ENCODE assay signal across 15 mouse cellular contexts in the genomic region with DNA sequence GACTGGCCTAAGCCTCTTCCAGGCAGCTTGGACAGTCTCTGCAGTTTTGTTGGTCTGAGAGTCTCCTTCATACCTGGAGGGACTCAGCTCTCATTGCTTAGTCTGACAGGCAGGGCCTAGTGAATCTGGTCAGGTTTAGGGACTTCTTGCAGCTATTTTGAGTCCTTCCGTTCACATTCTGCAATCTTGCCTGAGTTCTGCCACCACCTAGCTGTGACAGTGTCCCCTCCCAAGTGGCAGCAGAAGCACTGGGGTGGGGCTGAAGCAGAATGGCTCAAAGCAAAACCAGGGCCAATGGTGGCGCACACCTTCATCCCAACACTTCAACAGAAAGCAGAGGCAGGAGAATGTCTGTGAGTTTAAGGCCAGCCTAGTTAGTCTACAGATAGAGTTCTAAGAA. TPM values are rescaled to one million over a fixed set of nuclear protein-coding genes. Genes with fewer than 3 reads are reported as not detected.
DNase-seq lines count a peak whose midpoint lies in the region; ATAC-seq and TF ChIP-seq lines count a peak whose summit lies in the region.
"Had no signal": no experiment of that assay in that cellular context is flagged by ENCODE, and none has a peak within 500 bp of the region (broad histone marks: within the 10 kb centered on the region; RNA-seq: fewer than 3 reads in every experiment).

No protein-coding gene starts in this region.

- DNase-seq in heart, adult 11 months, result no peak
- peak; percentile 71 to 72 for DNase-seq in spleen, postnatal 36 days (ENCODE audit: low spot score in 2 of 2)
- no peak for DNase-seq in spleen, postnatal 4 days (ENCODE audit: low spot score in 2 of 2)
- no peak for DNase-seq in stomach, postnatal 0 days (ENCODE audit: low spot score)
- DNase-seq in gastrocnemius, postnatal 10 days, result no peak
- DNase-seq: gastrocnemius, adult 2 months; kidney, adult 9 months; lung, adult 2 months had no signal

- H3K4me3 ChIP-seq in heart, embryonic 13.5 days, result no peak overlapping the region
- H3K4me3 ChIP-seq in liver, embryonic 12.5 days, result no peak overlapping the region
- no peak overlapping the region for H3K4me3 ChIP-seq in stomach, postnatal 0 days (ENCODE audit: low read depth, low read length)
- H3K4me3 ChIP-seq: forebrain, embryonic 12.5 days; gastrocnemius, adult 2 months; hindbrain, embryonic 15.5 days; midbrain, embryonic 10.5 days had no signal

- peak overlapping the region; percentile 37; the same call in 1 of the 2 replicates for H3K9ac ChIP-seq in heart, embryonic 13.5 days
- no peak overlapping the region for H3K9ac ChIP-seq in liver, embryonic 12.5 days
- no peak overlapping the region for H3K9ac ChIP-seq in stomach, postnatal 0 days (ENCODE audit: low read length)
- H3K9ac ChIP-seq: forebrain, embryonic 12.5 days; hindbrain, embryonic 15.5 days had no signal

- WGBS in heart, embryonic 13.5 days, result 67% methylated on average over 2 of the region's 2 CpGs
- WGBS in liver, embryonic 12.5 days (ENCODE audit: insufficient replicate concordance), result 47% methylated on average over 2 of the region's 2 CpGs
- WGBS in stomach, postnatal 0 days, result 81% methylated on average over 2 of the region's 2 CpGs

- no peaks in the 10 kb centered on the region for H3K9me3 ChIP-seq in heart, embryonic 13.5 days
- H3K9me3 ChIP-seq in liver, embryonic 12.5 days (replicated peaks), result 0 out of 2 replicates have a peak, but pooled peaks cover 3% of the 10 kb centered on the region
- no peaks in the 10 kb centered on the region for H3K9me3 ChIP-seq in stomach, postnatal 0 days (ENCODE audit: control insufficient read depth, low read length)
- H3K9me3 ChIP-seq: embryonic facial prominence, embryonic 10.5 days; forebrain, embryonic 12.5 days; hindbrain, embryonic 15.5 days; midbrain, embryonic 10.5 days had no signal

- TF ChIP-seq CTCF in stomach, postnatal 0 days (IDR thresholded peaks at IDR 0.05; ENCODE audit: low read depth), result peak; percentile 15; the same call in 1 of the 2 replicates

- no peaks in the 10 kb centered on the region for H3K36me3 ChIP-seq in heart, embryonic 13.5 days
- H3K36me3 ChIP-seq in liver, embryonic 12.5 days, result peaks cover 5% of the 10 kb centered on the region; the same call in 1 of the 2 replicates
- no peaks in the 10 kb centered on the region for H3K36me3 ChIP-seq in stomach, postnatal 0 days (ENCODE audit: control insufficient read depth, insufficient read depth, low read length)
- H3K36me3 ChIP-seq: embryonic facial prominence, embryonic 10.5 days; forebrain, embryonic 12.5 days; hindbrain, embryonic 15.5 days; midbrain, embryonic 10.5 days had no signal

- H3K27me3 ChIP-seq in heart, embryonic 13.5 days (replicated peaks), result no peaks in the 10 kb centered on the region
- H3K27me3 ChIP-seq in liver, embryonic 12.5 days (replicated peaks), result no peaks in the 10 kb centered on the region
- no peaks in the 10 kb centered on the region for H3K27me3 ChIP-seq in stomach, postnatal 0 days (ENCODE audit: control insufficient read depth, insufficient read depth, low read length)
- H3K27me3 ChIP-seq: forebrain, embryonic 12.5 days; hindbrain, embryonic 15.5 days had no signal

- H3K4me2 ChIP-seq in heart, embryonic 13.5 days, result no peak overlapping the region
- peak overlapping the region; percentile 32 for H3K4me2 ChIP-seq in liver, embryonic 12.5 days
- H3K4me2 ChIP-seq in stomach, postnatal 0 days (replicated peaks; ENCODE audit: low read depth), result no peak overlapping the region
- H3K4me2 ChIP-seq: forebrain, embryonic 12.5 days had no signal

- peaks cover 45% of the 10 kb centered on the region for H3K4me1 ChIP-seq in heart, embryonic 13.5 days
- H3K4me1 ChIP-seq in liver, embryonic 12.5 days, result peaks cover 64% of the 10 kb centered on the region
- 0 out of 2 replicates have a peak, but pooled peaks cover 3% of the 10 kb centered on the region for H3K4me1 ChIP-seq in stomach, postnatal 0 days (replicated peaks; ENCODE audit: control insufficient read depth, insufficient read depth)

- no peak for ATAC-seq in heart, embryonic 13.5 days (ENCODE audit: extremely low read depth, insufficient number of reproducible peaks, low FRiP score, low TSS enrichment)
- no peak for ATAC-seq in liver, embryonic 12.5 days
- no peak for ATAC-seq in stomach, postnatal 0 days (ENCODE audit: low FRiP score, low TSS enrichment)
- ATAC-seq in granulocyte monocyte progenitor cell, adult 5-6 weeks (replicated peaks; ENCODE audit: poor library complexity, severe bottlenecking), result no peak

- peak overlapping the region; percentile 68 for H3K27ac ChIP-seq in heart, embryonic 13.5 days (replicated peaks)
- H3K27ac ChIP-seq in liver, embryonic 12.5 days, result peak overlapping the region; percentile 45; the same call in 1 of the 2 replicates
- no peak overlapping the region for H3K27ac ChIP-seq in stomach, postnatal 0 days (replicated peaks)
- H3K27ac ChIP-seq: embryonic facial prominence, embryonic 10.5 days; forebrain, embryonic 12.5 days; gastrocnemius, adult 2 months; hindbrain, embryonic 15.5 days; midbrain, embryonic 10.5 days had no signal

- no peak for TF ChIP-seq EP300 in stomach, postnatal 0 days (optimal IDR thresholded peaks at IDR 0.05)

RNA-seq across cellular contexts. Expression of a gene that starts 2.8 kb away (rescaled TPM):
- polyA plus RNA-seq in heart, embryonic 13.5 days (2015; fragmentation: Nextera tagmentation; extraction: Ambion mirVana), result 86.6 and 90.0 TPM in 2 replicates
- polyA plus RNA-seq in liver, embryonic 12.5 days (2016; fragmentation: Nextera tagmentation; extraction: Ambion mirVana), result 78.6 and 89.6 TPM in 2 replicates
- 54.2 and 58.8 TPM in 2 replicates for polyA plus RNA-seq in stomach, postnatal 0 days (2015; fragmentation: Nextera tagmentation; extraction: Ambion mirVana)
- 106 and 112 TPM in 2 replicates for total RNA-seq in granulocyte monocyte progenitor cell, adult 5-6 weeks (2014; fragmentation: Nextera tagmentation)
- total RNA-seq in granulocyte monocyte progenitor cell, adult 5-6 weeks (2017), result 40.4 and 56.0 TPM in 2 replicates
- 10 to 100 TPM; 93.7 to 95.9 TPM for total RNA-seq in gastrocnemius, postnatal 10 days (2021)

RNA-seq across cellular contexts. Expression of a gene that starts 59.7 kb away (rescaled TPM):
- polyA plus RNA-seq in heart, embryonic 13.5 days (2015; fragmentation: Nextera tagmentation; extraction: Ambion mirVana), result 34.3 and 39.4 TPM in 2 replicates
- 16.9 and 17.0 TPM in 2 replicates for polyA plus RNA-seq in liver, embryonic 12.5 days (2016; fragmentation: Nextera tagmentation; extraction: Ambion mirVana)
- polyA plus RNA-seq in stomach, postnatal 0 days (2015; fragmentation: Nextera tagmentation; extraction: Ambion mirVana), result 8.2 and 10.0 TPM in 2 replicates
- 17.6 and 33.4 TPM in 2 replicates for total RNA-seq in granulocyte monocyte progenitor cell, adult 5-6 weeks (2014; fragmentation: Nextera tagmentation)
- total RNA-seq in granulocyte monocyte progenitor cell, adult 5-6 weeks (2017), result 9.0 and 17.2 TPM in 2 replicates
- total RNA-seq in gastrocnemius, postnatal 10 days (2021), result 10 to 100 TPM; 55.6 to 60.0 TPM

Comparison
In these comparisons a context has a peak if more than half of its experiments do, and no peak if none do; other contexts are left out.
1. DNase-seq: peak in spleen, postnatal 36 days (2 of 2); none in heart, adult 11 months (single experiment), spleen, postnatal 4 days (0 of 2), stomach, postnatal 0 days (single experiment) and gastrocnemius, postnatal 10 days (single experiment).